Mouse (Mus musculus) heart, embryonic 15.5 days (tissue): ENCODE data around the gene Atp1a2. TPM values are rescaled to one million over a fixed set of nuclear protein-coding genes. Genes with fewer than 3 reads are reported as not detected.

Source experiments
- ATAC-seq: fragments of 200-750 bp; cut with Nextera tagmentation; replicated peaks from 2 replicates; pipeline ENCODE4 v1.8.0; 2017; ENCODE audit warnings: low read depth, moderate TSS enrichment; ENCODE audit not compliant: insufficient number of reproducible peaks, insufficient read depth, low FRiP score
- H3K27ac ChIP-seq: fragments of 300-500 bp; sonication (generic); 2 replicates; pipeline ENCODE4 v1.5.1; 2015; ENCODE audit warnings: mild to moderate bottlenecking, inconsistent platforms
- H3K27me3 ChIP-seq: fragments of 300-500 bp; sonication (generic); 2 replicates; pipeline ENCODE4 v1.6.1; 2015; ENCODE audit warnings: inconsistent platforms
- H3K36me3 ChIP-seq: fragments of 300-500 bp; sonication (generic); 2 replicates; pipeline ENCODE4 v1.6.1; 2015; ENCODE audit warnings: mild to moderate bottlenecking, inconsistent platforms
- H3K4me1 ChIP-seq: fragments of 300-500 bp; sonication (generic); replicated peaks from 2 replicates; pipeline ENCODE4 v1.6.1; 2015; ENCODE audit warnings: inconsistent platforms
- H3K4me2 ChIP-seq: fragments of 300-500 bp; sonication (generic); 2 replicates; pipeline ENCODE4 v1.6.1; 2015; ENCODE audit warnings: inconsistent platforms, mild to moderate bottlenecking, moderate library complexity
- H3K4me3 ChIP-seq: fragments of 300-500 bp; sonication (generic); 2 replicates; pipeline ENCODE4 v1.5.1; 2015; ENCODE audit warnings: mild to moderate bottlenecking, inconsistent platforms
- H3K9ac ChIP-seq: fragments of 300-500 bp; sonication (generic); 2 replicates; pipeline ENCODE4 v1.6.1; 2015; ENCODE audit warnings: mild to moderate bottlenecking, inconsistent platforms
- H3K9me3 ChIP-seq: fragments of 300-500 bp; sonication (generic); replicated peaks from 2 replicates; pipeline ENCODE4 v1.6.1; 2016; ENCODE audit warnings: inconsistent platforms
- WGBS: fragments of 180-500 bp; shearing (Covaris S2); methylation state at CpG from one replicate; pipeline ENCODE4 v1.1.7; 2015; ENCODE audit warnings: mixed read lengths; 5-methylcytosine and 5-hydroxymethylcytosine counted together
- polyA plus RNA-seq: library from polyadenylated mRNA; unstranded; fragments of >200 nt; fragmentation: Nextera tagmentation; extraction: Ambion mirVana; gene quantifications from 2 replicates; pipeline ENCODE4 v1.2.1, GENCODE M21; 2015

Atp1a2 gene
- polyA plus RNA-seq, 1 experiment from 2014 or later: 17.9 TPM

- H3K27ac ChIP-seq: no peak overlapping the region
- H3K4me1 ChIP-seq: no peaks in the 10 kb centered on the region
- no peak for ATAC-seq
- H3K9me3 ChIP-seq: no peaks in the 10 kb centered on the region
- WGBS: 76% methylated on average over 14 of the region's 14 CpGs
- no peak overlapping the region for H3K4me3 ChIP-seq
- no peak overlapping the region for H3K4me2 ChIP-seq
- peaks cover 24% of the 10 kb centered on the region; the same call in 1 of the 2 replicates for H3K36me3 ChIP-seq
- H3K27me3 ChIP-seq: no peaks in the 10 kb centered on the region
- no peak overlapping the region for H3K9ac ChIP-seq
Measured at GRCm38 (mm10) chr1:172284221-172284620, 13.6 kb downstream of the Atp1a2 start.

GRCm38 (mm10) chr1:172283073-172283472 is 14.8 kb downstream of the Atp1a2 start:
- Histone ChIP-seq H3K4me1 (peaks cover 6% of the 10 kb centered on the region; the same call in 1 of the 2 replicates), H3K27ac (no peak overlapping the region), H3K27me3 (no peaks in the 10 kb centered on the region), H3K4me3 (no peak overlapping the region), H3K9me3 (no peaks in the 10 kb centered on the region), H3K4me2 (no peak overlapping the region), H3K36me3 (peaks cover 20% of the 10 kb centered on the region; the same call in 1 of the 2 replicates), H3K9ac (no peak overlapping the region)
- WGBS: 92% methylated on average over 6 of the region's 6 CpGs
- ATAC-seq: no peak

GRCm38 (mm10) chr1:172281522-172282254 is 16.2 kb downstream of the Atp1a2 start:
- Histone ChIP-seq H3K4me3 (no peak overlapping the region), H3K27ac (no peak overlapping the region), H3K4me2 (no peak overlapping the region), H3K27me3 (no peaks in the 10 kb centered on the region), H3K4me1 (peaks cover 6% of the 10 kb centered on the region; the same call in 1 of the 2 replicates), H3K36me3 (peaks cover 15% of the 10 kb centered on the region; the same call in 1 of the 2 replicates), H3K9me3 (no peaks in the 10 kb centered on the region), H3K9ac (no peak overlapping the region)
- ATAC-seq: no peak
- WGBS: 78% methylated on average over 10 of the region's 10 CpGs

GRCm38 (mm10) chr1:172279768-172280509 is 17.9 kb downstream of the Atp1a2 start:
- 75% methylated on average over 16 of the region's 16 CpGs for WGBS
- H3K27ac ChIP-seq: no peak overlapping the region
- H3K4me1 ChIP-seq: peaks cover 6% of the 10 kb centered on the region; the same call in 1 of the 2 replicates
- H3K9me3 ChIP-seq: no peaks in the 10 kb centered on the region
- peaks cover 10% of the 10 kb centered on the region; the same call in 1 of the 2 replicates for H3K36me3 ChIP-seq
- H3K27me3 ChIP-seq: no peaks in the 10 kb centered on the region
- no peak overlapping the region for H3K4me3 ChIP-seq
- H3K4me2 ChIP-seq: no peak overlapping the region
- H3K9ac ChIP-seq: no peak overlapping the region
- ATAC-seq: no peak

- Histone ChIP-seq H3K9me3 (no peaks in the 10 kb centered on the region), H3K27me3 (no peaks in the 10 kb centered on the region), H3K27ac (no peak overlapping the region), H3K4me3 (no peak overlapping the region), H3K4me2 (no peak overlapping the region), H3K36me3 (no peaks in the 10 kb centered on the region; the same call in 1 of the 2 replicates), H3K4me1 (peaks cover 6% of the 10 kb centered on the region; the same call in 1 of the 2 replicates), H3K9ac (no peak overlapping the region)
- WGBS: 75% methylated on average over 13 of the region's 13 CpGs
- ATAC-seq: 0 out of 2 replicates have a peak, but pooled peaks have one; percentile 21
Measured at GRCm38 (mm10) chr1:172278328-172278727, 19.5 kb downstream of the Atp1a2 start.

GRCm38 (mm10) chr1:172277172-172277571 is 20.7 kb downstream of the Atp1a2 start:
- H3K27me3 ChIP-seq: no peaks in the 10 kb centered on the region
- WGBS: 43% methylated on average over 3 of the region's 3 CpGs
- H3K4me3 ChIP-seq: no peak overlapping the region
- H3K27ac ChIP-seq: no peak overlapping the region
- peaks cover 6% of the 10 kb centered on the region; the same call in 1 of the 2 replicates for H3K4me1 ChIP-seq
- H3K9ac ChIP-seq: no peak overlapping the region
- no peaks in the 10 kb centered on the region for H3K9me3 ChIP-seq
- no peak for ATAC-seq
- H3K4me2 ChIP-seq: no peak overlapping the region
- H3K36me3 ChIP-seq: no peaks in the 10 kb centered on the region; the same call in 1 of the 2 replicates

- Histone ChIP-seq H3K9me3 (no peaks in the 10 kb centered on the region), H3K9ac (no peak overlapping the region), H3K4me1 (peaks cover 6% of the 10 kb centered on the region; the same call in 1 of the 2 replicates), H3K27ac (no peak overlapping the region), H3K36me3 (no peaks in the 10 kb centered on the region; the same call in 1 of the 2 replicates), H3K4me2 (no peak overlapping the region), H3K4me3 (no peak overlapping the region), H3K27me3 (no peaks in the 10 kb centered on the region)
- ATAC-seq: no peak
- WGBS: 76% methylated on average over 5 of the region's 5 CpGs
Measured at GRCm38 (mm10) chr1:172274547-172274946, 23.3 kb downstream of the Atp1a2 start.

GRCm38 (mm10) chr1:172274116-172274515 is 23.7 kb downstream of the Atp1a2 start:
- peaks cover 6% of the 10 kb centered on the region; the same call in 1 of the 2 replicates for H3K4me1 ChIP-seq
- ATAC-seq: no peak
- no peaks in the 10 kb centered on the region; the same call in 1 of the 2 replicates for H3K36me3 ChIP-seq
- H3K9me3 ChIP-seq: no peaks in the 10 kb centered on the region
- H3K4me3 ChIP-seq: no peak overlapping the region
- no peak overlapping the region for H3K4me2 ChIP-seq
- H3K9ac ChIP-seq: no peak overlapping the region
- 59% methylated on average over 5 of the region's 5 CpGs for WGBS
- H3K27me3 ChIP-seq: no peaks in the 10 kb centered on the region
- H3K27ac ChIP-seq: no peak overlapping the region

- no peak overlapping the region for H3K9ac ChIP-seq
- no peak overlapping the region for H3K4me2 ChIP-seq
- no peaks in the 10 kb centered on the region; the same call in 1 of the 2 replicates for H3K36me3 ChIP-seq
- no peaks in the 10 kb centered on the region for H3K9me3 ChIP-seq
- no peaks in the 10 kb centered on the region for H3K27me3 ChIP-seq
- H3K4me3 ChIP-seq: no peak overlapping the region
- H3K4me1 ChIP-seq: peaks cover 3% of the 10 kb centered on the region; the same call in 1 of the 2 replicates
- no peak overlapping the region for H3K27ac ChIP-seq
- 87% methylated on average over 6 of the region's 6 CpGs for WGBS
- ATAC-seq: no peak
Measured at GRCm38 (mm10) chr1:172273386-172273785, 24.5 kb downstream of the Atp1a2 start.

- Histone ChIP-seq H3K4me2 (no peak overlapping the region), H3K9me3 (no peaks in the 10 kb centered on the region), H3K36me3 (no peaks in the 10 kb centered on the region; the same call in 1 of the 2 replicates), H3K4me3 (no peak overlapping the region), H3K27me3 (no peaks in the 10 kb centered on the region), H3K9ac (no peak overlapping the region), H3K27ac (no peak overlapping the region), H3K4me1 (no peaks in the 10 kb centered on the region)
- 75% methylated on average over 10 of the region's 10 CpGs for WGBS
- ATAC-seq: no peak
Measured at GRCm38 (mm10) chr1:172271765-172272164, 26.1 kb downstream of the Atp1a2 start.

- Histone ChIP-seq H3K4me2 (no peak overlapping the region), H3K27me3 (no peaks in the 10 kb centered on the region), H3K27ac (no peak overlapping the region), H3K4me1 (no peaks in the 10 kb centered on the region), H3K9ac (no peak overlapping the region), H3K4me3 (no peak overlapping the region), H3K36me3 (no peaks in the 10 kb centered on the region; the same call in 1 of the 2 replicates), H3K9me3 (no peaks in the 10 kb centered on the region)
- ATAC-seq: no peak
- 85% methylated on average over 3 of the region's 3 CpGs for whole genome bisulfite sequencing
Measured at GRCm38 (mm10) chr1:172271208-172271607, 26.7 kb downstream of the Atp1a2 start.
